Mouse (Mus musculus) CH12.LX (cell line): ENCODE data around the gene Siah2. TPM values are rescaled to one million over a fixed set of nuclear protein-coding genes. Genes with fewer than 3 reads are reported as not detected.
A peak's percentile ranks its signal among the peaks of the same experiment; 100 is the strongest.

Source experiments
- DNase-seq: peaks from one replicate; pipeline ENCODE4 v3.0.0-alpha.2; 2013; ENCODE audit errors: extremely low read depth
- H3K27ac ChIP-seq: 2 replicates; pipeline ENCODE4 v1.5.1; 2012; ENCODE audit warnings: low read depth, mild to moderate bottlenecking, control low read depth, moderate library complexity; ENCODE audit not compliant: insufficient read depth
- H3K27me3 ChIP-seq: replicated peaks from 2 replicates; pipeline ENCODE3; 2012; ENCODE audit warnings: inconsistent platforms
- H3K36me3 ChIP-seq, 2 experiments: replicated peaks in 1 of 2; 2 replicates each; pipeline versions ENCODE3 to v1.6.1; 2012; ENCODE audit warnings: inconsistent platforms in 1 of 2, low read length in 1 of 2, mild to moderate bottlenecking in 1 of 2, mixed read lengths in 1 of 2, moderate library complexity in 1 of 2; ENCODE audit not compliant: control insufficient read depth in 1 of 2, insufficient read depth in 1 of 2
- H3K4me1 ChIP-seq, 2 experiments: 2 replicates each; pipeline ENCODE4 v1.6.1; 2012; ENCODE audit warnings: inconsistent platforms in 1 of 2, moderate library complexity in 1 of 2; ENCODE audit not compliant: insufficient read depth in 2 of 2, control insufficient read depth in 1 of 2
- H3K4me2 ChIP-seq: 2 replicates; pipeline ENCODE4 v1.6.1; 2012; ENCODE audit warnings: low read depth, mild to moderate bottlenecking, control low read depth; ENCODE audit not compliant: poor library complexity, insufficient read depth, severe bottlenecking
- H3K4me3 ChIP-seq, 3 experiments: fragments of 150-350 bp in 1 of 3; sonication (generic) in 1 of 3; replicated peaks in 1 of 3; 2 replicates each; pipeline versions ENCODE3 to v1.5.1; 2011 to 2012; ENCODE audit warnings: low read depth in 2 of 3, low read length in 2 of 3, mild to moderate bottlenecking in 2 of 3, moderate library complexity in 2 of 3, control low read depth in 1 of 3, improper control_type of control experiment in 1 of 3, inconsistent platforms in 1 of 3, mixed read lengths in 1 of 3; ENCODE audit not compliant: poor library complexity in 1 of 3
- H3K79me2 ChIP-seq: replicated peaks from 2 replicates; pipeline ENCODE4 v1.6.1; 2012; ENCODE audit warnings: mild to moderate bottlenecking, moderate library complexity; ENCODE audit not compliant: control insufficient read depth, poor library complexity, insufficient read depth, severe bottlenecking; ENCODE audit errors: extremely low read depth
- H3K9ac ChIP-seq: 2 replicates; pipeline ENCODE4 v1.6.1; 2012; ENCODE audit warnings: low read depth, mild to moderate bottlenecking, control low read depth, moderate library complexity; ENCODE audit not compliant: insufficient read depth
- H3K9me3 ChIP-seq: replicated peaks from 2 replicates; pipeline ENCODE3; 2012; ENCODE audit warnings: low read length, inconsistent platforms, mixed read lengths
- BHLHE40 ChIP-seq: IDR thresholded peaks from 2 replicates; pipeline ENCODE4 v1.6.1; 2011; ENCODE audit warnings: mild to moderate bottlenecking, low read depth, low read length, improper control_type of control experiment
- CHD1 ChIP-seq: IDR thresholded peaks from 2 replicates; pipeline ENCODE4 v1.6.1; 2012; ENCODE audit warnings: low read depth, low read length, improper control_type of control experiment, inconsistent platforms
- E2F4 ChIP-seq: IDR thresholded peaks from 2 replicates; pipeline ENCODE4 v1.6.1; 2011; ENCODE audit warnings: low read depth, low read length, improper control_type of control experiment; ENCODE audit not compliant: insufficient replicate concordance
- EP300 ChIP-seq: IDR thresholded peaks from 2 replicates; pipeline ENCODE4 v1.6.1; 2011; ENCODE audit warnings: low read length, improper control_type of control experiment
- ETS1 ChIP-seq: conservative IDR thresholded peaks from 2 replicates; pipeline ENCODE4 v1.6.1; 2012; ENCODE audit warnings: low read depth, mild to moderate bottlenecking, inconsistent platforms, low read length, improper control_type of control experiment, moderate library complexity
- HCFC1 ChIP-seq: IDR thresholded peaks from 2 replicates; pipeline ENCODE4 v1.6.1; 2012; ENCODE audit warnings: low read depth, mild to moderate bottlenecking, inconsistent platforms, low read length, improper control_type of control experiment
- JUND ChIP-seq: conservative IDR thresholded peaks from 2 replicates; pipeline ENCODE4 v1.6.1; 2011; ENCODE audit warnings: low read depth, low read length, improper control_type of control experiment
- MAFK ChIP-seq: IDR thresholded peaks from 2 replicates; pipeline ENCODE4 v1.6.1; 2011; ENCODE audit warnings: low read length, improper control_type of control experiment; ENCODE audit not compliant: insufficient replicate concordance
- MAZ ChIP-seq: IDR thresholded peaks from 2 replicates; pipeline ENCODE4 v1.6.1; 2012; ENCODE audit warnings: low read depth, mild to moderate bottlenecking, inconsistent platforms, low read length, improper control_type of control experiment, moderate library complexity
- MEF2A ChIP-seq: IDR thresholded peaks from 2 replicates; pipeline ENCODE4 v1.6.1; 2014; ENCODE audit warnings: low read depth, mild to moderate bottlenecking, inconsistent platforms, low read length, improper control_type of control experiment, borderline replicate concordance
- MXI1 ChIP-seq: IDR thresholded peaks from 2 replicates; pipeline ENCODE4 v1.6.1; 2011; ENCODE audit warnings: mild to moderate bottlenecking, low read depth, low read length, improper control_type of control experiment
- MYC ChIP-seq: IDR thresholded peaks from 2 replicates; pipeline ENCODE4 v1.6.1; 2011; ENCODE audit warnings: low read depth, mild to moderate bottlenecking, improper control_type of control experiment, low read length
- POLR2A ChIP-seq: IDR thresholded peaks from 2 replicates; pipeline ENCODE4 v1.6.1; 2011; ENCODE audit warnings: low read depth, mild to moderate bottlenecking, improper control_type of control experiment, low read length
- SIN3A ChIP-seq: IDR thresholded peaks from 2 replicates; pipeline ENCODE4 v1.6.1; 2012; ENCODE audit warnings: low read length, improper control_type of control experiment, inconsistent platforms
- SMC3 ChIP-seq: IDR thresholded peaks from 2 replicates; pipeline ENCODE4 v1.6.1; 2011; ENCODE audit warnings: low read depth, low read length, improper control_type of control experiment
- UBTF ChIP-seq: IDR thresholded peaks from 2 replicates; pipeline ENCODE4 v1.6.1; 2012; ENCODE audit warnings: low read depth, mild to moderate bottlenecking, inconsistent platforms, low read length, improper control_type of control experiment, moderate library complexity
- ZC3H11A ChIP-seq: IDR thresholded peaks from 2 replicates; pipeline ENCODE4 v1.6.1; 2012; ENCODE audit warnings: low read depth, mild to moderate bottlenecking, inconsistent platforms, low read length, improper control_type of control experiment
- ZKSCAN1 ChIP-seq: IDR thresholded peaks from 2 replicates; pipeline ENCODE4 v1.6.1; 2012; ENCODE audit warnings: low read depth, inconsistent platforms, low read length, improper control_type of control experiment, borderline replicate concordance
- ZMIZ1 ChIP-seq: IDR thresholded peaks from 2 replicates; pipeline ENCODE4 v1.6.1; 2012; ENCODE audit warnings: low read depth, mild to moderate bottlenecking, inconsistent platforms, low read length, improper control_type of control experiment
- dilution Hi-C: fragments of 300-500 bp; cut with MboI; formaldehyde crosslinking; loops from 2 replicates; pipeline ENCODE4 v1.14.3; 2020; ENCODE audit warnings: low sequenced_read_pairs; ENCODE audit not compliant: extremely low pct_unique_long_range_greater_than_20kb, extremely low pct_ligation_motif_present
- in situ Hi-C: fragments of 300-500 bp; cut with MboI; formaldehyde crosslinking; loops from 3 replicates; pipeline ENCODE4 v1.14.3; 2019; ENCODE audit warnings: low sequenced_read_pairs, low pct_ligation_motif_present, low pct_unique_long_range_greater_than_20kb, mixed read lengths
- polyA plus RNA-seq: library from polyadenylated mRNA; unstranded; fragments of >175 nt; gene quantifications from 2 replicates; pipeline ENCODE4 v1.2.1, GENCODE M21; 2012; ENCODE audit warnings: low read depth; ENCODE audit not compliant: insufficient read length
- total RNA-seq, 2 experiments: library from RNA; depleted of rRNA; stranded (reverse); fragments of 300-350 nt in 1 of 2; fragments of >200 nt in 1 of 2; gene quantifications; 2 replicates each; pipeline ENCODE4 v1.2.3; 2012 to 2014

The Siah2 gene
- total and polyA plus RNA-seq, 3 experiments, result 104 to 142 (median 140) TPM

GRCm38 (mm10) chr3:58690619-58691373, 1.4 kb downstream of the Siah2 start:
- dilution Hi-C loops (no loop called here), in situ Hi-C loops (loop anchor here (25.0 kb wide), 1 partner anchor 278 kb away; the partner anchor contains the start of gene Tsc22d2)
- no peaks in the 10 kb centered on the region for H3K9me3 ChIP-seq
- DNase-seq, result peak; percentile 61
- H3K27me3 ChIP-seq, result no peaks in the 10 kb centered on the region
- H3K4me1 ChIP-seq, result peaks cover 8 to 25% of the 10 kb centered on the region in 2 experiments
- 0 out of 2 replicates have a peak, but pooled peaks have one; percentile 67 for TF ChIP-seq UBTF
- peak; percentile 40; the same call in 1 of the 2 replicates for TF ChIP-seq POLR2A
- TF ChIP-seq MXI1, result peak; percentile 78; the same call in 1 of the 2 replicates
- no peak for TF ChIP-seq EP300
- TF ChIP-seq ZC3H11A, result no peak
- no peak for TF ChIP-seq ZKSCAN1
- TF ChIP-seq MYC, result no peak
- TF ChIP-seq CHD1, result peak; percentile 79
- TF ChIP-seq E2F4, result no peak
- TF ChIP-seq ZMIZ1, result no peak; the same call in 1 of the 2 replicates
- no peak for TF ChIP-seq MEF2A
- no peak for TF ChIP-seq JUND
- TF ChIP-seq HCFC1, result no peak; the same call in 1 of the 2 replicates
- TF ChIP-seq BHLHE40, result peak; percentile 61
- TF ChIP-seq MAFK, result no peak
- peak; percentile 54; the same call in 1 of the 2 replicates for TF ChIP-seq SIN3A
- no peak for TF ChIP-seq ETS1
- TF ChIP-seq SMC3, result no peak
- H3K79me2 ChIP-seq, result peaks cover 81% of the 10 kb centered on the region
- H3K9ac ChIP-seq, result peak overlapping the region; percentile 92
- H3K36me3 ChIP-seq, result peaks cover 23 to 35% of the 10 kb centered on the region in 2 experiments
- no peak overlapping the region for H3K4me2 ChIP-seq
- H3K4me3 ChIP-seq, result peak overlapping the region; percentile 75 to 98 (median 91)
- peak overlapping the region; percentile 94 for H3K27ac ChIP-seq

DNA sequence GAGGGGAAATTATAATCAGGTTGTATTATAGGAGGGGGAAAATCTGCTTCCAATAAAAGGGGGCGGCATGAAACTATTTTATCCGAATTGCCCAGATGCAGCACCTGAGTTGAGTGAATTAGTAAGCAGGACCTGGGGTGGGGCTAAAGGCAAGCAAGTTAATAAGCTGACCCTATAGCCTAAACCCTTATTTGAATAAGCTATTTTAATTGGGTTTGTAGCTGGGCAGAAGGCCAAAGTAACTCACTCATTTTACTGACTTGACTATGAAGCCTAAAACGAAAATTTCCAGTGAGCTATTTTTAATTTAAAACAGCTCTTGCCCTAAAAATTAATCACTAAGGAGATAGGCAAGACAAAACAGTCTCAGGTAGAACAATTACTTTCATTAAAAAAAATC, 2.5 kb downstream of the Siah2 start:
- no peak for DNase-seq
- Histone ChIP-seq H3K4me3 (peak overlapping the region; percentile 75 to 98 (median 85)), H3K27me3 (no peaks in the 10 kb centered on the region), H3K79me2 (peaks cover 90% of the 10 kb centered on the region), H3K4me1 (peaks cover 6 to 29% of the 10 kb centered on the region in 2 experiments; a peak in 3 of 4 replicates), H3K9ac (peak overlapping the region; percentile 92), H3K4me2 (peak overlapping the region; percentile 51), H3K36me3 (peaks cover 31 to 46% of the 10 kb centered on the region in 2 experiments), H3K27ac (peak overlapping the region; percentile 60; the same call in 1 of the 2 replicates), H3K9me3 (no peaks in the 10 kb centered on the region)
- dilution Hi-C loops, result no loop called here
- in situ Hi-C loops, result loop anchor here (25.0 kb wide), 1 partner anchor 277 kb away; the partner anchor contains the start of gene Tsc22d2
- TF ChIP-seq MAZ (no peak), ETS1 (no peak), POLR2A (0 out of 2 replicates have a peak, but pooled peaks have one; percentile 31)
